Mouse (Mus musculus): ENCODE results near the gene Csn1s2b. TPM values are rescaled to one million over a fixed set of nuclear protein-coding genes. Genes with fewer than 3 reads are reported as not detected.
"Not testable (repeated sequence)": the region's sequence is repeated elsewhere in the genome, so short reads cannot be mapped to it uniquely, and the experiment has no call there.

Csn1s2b gene
- not detected in 2 replicates for polyA plus RNA-seq (2015; fragmentation: Nextera tagmentation; extraction: Ambion mirVana)

- ATAC-seq (ENCODE audit: low FRiP score, low TSS enrichment): no peak
- Histone ChIP-seq H3K4me3 (ENCODE audit: low read length) (no peak within 1 kb of the TSS), H3K9ac (replicated peaks; ENCODE audit: low read length) (no peak within 1 kb of the TSS), H3K36me3 (ENCODE audit: insufficient read depth, low read length) (no peaks in the 10 kb centered on the region), H3K9me3 (ENCODE audit: low read length) (no peaks in the 10 kb centered on the region), H3K27ac (ENCODE audit: low read length) (no peak within 1 kb of the TSS), H3K4me2 (replicated peaks; ENCODE audit: low read depth, low read length) (no peak within 1 kb of the TSS), H3K4me1 (ENCODE audit: insufficient read depth, low read length) (no peaks in the 10 kb centered on the region), H3K27me3 (ENCODE audit: insufficient read depth, low read length) (no peaks in the 10 kb centered on the region)
- 72% methylated on average over 2 of the region's 2 CpGs for WGBS
Measured at GRCm38 (mm10) chr5:87807782-87808181, at the start of gene Csn1s2b. Gene Csn1s2b, plus strand, starts transcription at chr5:87808082.

- H3K27ac ChIP-seq (ENCODE audit: low read length): no peak overlapping the region
- no peaks in the 10 kb centered on the region for H3K9me3 ChIP-seq (ENCODE audit: low read length)
- WGBS: 88% methylated on average over 3 of the region's 3 CpGs
- H3K4me2 ChIP-seq (replicated peaks; ENCODE audit: low read depth, low read length): no peak overlapping the region
- H3K4me3 ChIP-seq (ENCODE audit: low read length): no peak overlapping the region
- no peaks in the 10 kb centered on the region for H3K4me1 ChIP-seq (ENCODE audit: insufficient read depth, low read length)
- H3K27me3 ChIP-seq (ENCODE audit: insufficient read depth, low read length): no peaks in the 10 kb centered on the region
- ATAC-seq (ENCODE audit: low FRiP score, low TSS enrichment): no peak
- no peak overlapping the region for H3K9ac ChIP-seq (replicated peaks; ENCODE audit: low read length)
- H3K36me3 ChIP-seq (ENCODE audit: insufficient read depth, low read length): no peaks in the 10 kb centered on the region
Measured at GRCm38 (mm10) chr5:87764546-87764945, 43.3 kb upstream of the Csn1s2b start.

- H3K27ac ChIP-seq (ENCODE audit: low read length); H3K4me2 ChIP-seq (replicated peaks; ENCODE audit: low read depth, low read length); H3K4me3 ChIP-seq (ENCODE audit: low read length); H3K36me3 ChIP-seq (ENCODE audit: insufficient read depth, low read length); ATAC-seq (ENCODE audit: low FRiP score, low TSS enrichment); H3K9ac ChIP-seq (replicated peaks; ENCODE audit: low read length); H3K9me3 ChIP-seq (ENCODE audit: low read length); H3K27me3 ChIP-seq (ENCODE audit: insufficient read depth, low read length); H3K4me1 ChIP-seq (ENCODE audit: insufficient read depth, low read length): not testable (repeated sequence)
- WGBS: 45% methylated on average over 2 of the region's 2 CpGs
Measured at GRCm38 (mm10) chr5:87772151-87772550, 35.7 kb upstream of the Csn1s2b start.

GRCm38 (mm10) chr5:87774267-87774666, 33.6 kb upstream of the Csn1s2b start, which contains the start of gene Csn1s2a:
Gene Csn1s2a, plus strand, starts transcription at chr5:87774567.
- no peak for ATAC-seq (ENCODE audit: low FRiP score, low TSS enrichment)
- H3K27me3 ChIP-seq (ENCODE audit: insufficient read depth, low read length): no peaks in the 10 kb centered on the region
- H3K4me3 ChIP-seq (ENCODE audit: low read length): no peak within 1 kb of the TSS
- H3K4me1 ChIP-seq (ENCODE audit: insufficient read depth, low read length): no peaks in the 10 kb centered on the region
- H3K36me3 ChIP-seq (ENCODE audit: insufficient read depth, low read length): no peaks in the 10 kb centered on the region
- H3K9ac ChIP-seq (replicated peaks; ENCODE audit: low read length): no peak within 1 kb of the TSS
- no peak within 1 kb of the TSS for H3K27ac ChIP-seq (ENCODE audit: low read length)
- H3K9me3 ChIP-seq (ENCODE audit: low read length): no peaks in the 10 kb centered on the region
- H3K4me2 ChIP-seq (replicated peaks; ENCODE audit: low read depth, low read length): no peak within 1 kb of the TSS
- WGBS: 69% methylated on average over 1 of the region's 1 CpGs

- Histone ChIP-seq H3K27ac (ENCODE audit: low read length) (no peak overlapping the region), H3K4me1 (ENCODE audit: insufficient read depth, low read length) (no peaks in the 10 kb centered on the region), H3K9me3 (ENCODE audit: low read length) (no peaks in the 10 kb centered on the region), H3K27me3 (ENCODE audit: insufficient read depth, low read length) (no peaks in the 10 kb centered on the region), H3K4me3 (ENCODE audit: low read length) (no peak overlapping the region), H3K4me2 (replicated peaks; ENCODE audit: low read depth, low read length) (no peak overlapping the region), H3K9ac (replicated peaks; ENCODE audit: low read length) (no peak overlapping the region), H3K36me3 (ENCODE audit: insufficient read depth, low read length) (no peaks in the 10 kb centered on the region)
- 51% methylated on average over 4 of the region's 4 CpGs for WGBS
- no peak for ATAC-seq (ENCODE audit: low FRiP score, low TSS enrichment)
Measured at GRCm38 (mm10) chr5:87782731-87783130, 25.2 kb upstream of the Csn1s2b start.

DNA sequence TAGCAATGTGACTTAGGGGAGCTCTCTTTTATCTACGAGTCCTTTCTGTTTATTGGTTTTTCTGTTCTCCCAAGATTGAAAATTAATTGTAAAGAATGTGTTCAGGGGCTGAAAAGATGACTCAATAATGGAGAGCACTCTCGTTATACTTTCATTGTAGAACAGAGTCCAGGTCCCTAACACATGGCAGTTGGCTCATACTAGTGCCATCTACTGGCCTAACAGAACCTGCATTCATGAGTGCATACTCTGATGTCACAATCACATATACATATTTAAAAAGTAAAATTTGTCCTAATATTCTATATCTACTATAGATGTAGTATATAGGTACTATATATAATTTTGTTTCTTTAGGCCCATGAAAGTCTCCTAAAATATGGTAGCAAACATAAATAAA, 1.4 kb downstream of the Csn1s2b start:
- no peak overlapping the region for H3K4me3 ChIP-seq (ENCODE audit: low read length)
- no peak overlapping the region for H3K9ac ChIP-seq (replicated peaks; ENCODE audit: low read length)
- no peak overlapping the region for H3K27ac ChIP-seq (ENCODE audit: low read length)
- H3K4me1 ChIP-seq (ENCODE audit: insufficient read depth, low read length): no peaks in the 10 kb centered on the region
- no peak for ATAC-seq (ENCODE audit: low FRiP score, low TSS enrichment)
- H3K4me2 ChIP-seq (replicated peaks; ENCODE audit: low read depth, low read length): no peak overlapping the region
- no peaks in the 10 kb centered on the region for H3K9me3 ChIP-seq (ENCODE audit: low read length)
- WGBS: 67% methylated on average over 2 of the region's 2 CpGs
- H3K27me3 ChIP-seq (ENCODE audit: insufficient read depth, low read length): no peaks in the 10 kb centered on the region
- no peaks in the 10 kb centered on the region for H3K36me3 ChIP-seq (ENCODE audit: insufficient read depth, low read length)

DNA sequence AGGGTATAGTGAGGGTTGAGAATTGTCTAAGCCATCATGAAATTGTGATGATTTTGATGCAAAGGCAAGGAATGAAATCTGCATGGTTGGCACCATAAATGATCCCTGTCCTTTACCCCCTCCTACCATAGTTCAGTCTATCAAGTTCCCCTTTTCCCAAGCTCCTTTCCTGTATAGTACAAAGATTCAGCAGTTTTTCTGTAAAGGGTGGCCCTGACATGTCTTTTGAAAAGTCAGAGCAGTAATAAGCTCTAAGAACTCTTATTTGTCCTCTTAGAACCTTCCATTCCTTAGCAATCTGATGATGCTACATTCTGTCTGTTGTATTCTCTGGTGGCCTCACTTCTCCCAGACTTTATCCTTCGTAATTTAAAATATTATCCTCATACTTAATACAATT, 17.5 kb downstream of the Csn1s2b start, which contains the start of gene Prr27:
TSS of gene Prr27 (plus strand) at position 301 of the 400 bp plus-strand sequence.
- Histone ChIP-seq H3K27me3 (ENCODE audit: insufficient read depth, low read length) (no peaks in the 10 kb centered on the region), H3K36me3 (ENCODE audit: insufficient read depth, low read length) (no peaks in the 10 kb centered on the region), H3K9me3 (ENCODE audit: low read length) (no peaks in the 10 kb centered on the region), H3K4me2 (replicated peaks; ENCODE audit: low read depth, low read length) (no peak within 1 kb of the TSS), H3K4me1 (ENCODE audit: insufficient read depth, low read length) (no peaks in the 10 kb centered on the region), H3K9ac (replicated peaks; ENCODE audit: low read length) (no peak within 1 kb of the TSS), H3K27ac (ENCODE audit: low read length) (no peak within 1 kb of the TSS), H3K4me3 (ENCODE audit: low read length) (no peak within 1 kb of the TSS)
- no peak for ATAC-seq (ENCODE audit: low FRiP score, low TSS enrichment)
- WGBS: 62% methylated on average over 1 of the region's 1 CpGs

- Histone ChIP-seq H3K9me3 (ENCODE audit: low read length) (no peaks in the 10 kb centered on the region), H3K4me2 (replicated peaks; ENCODE audit: low read depth, low read length) (no peak overlapping the region), H3K36me3 (ENCODE audit: insufficient read depth, low read length) (no peaks in the 10 kb centered on the region), H3K27ac (ENCODE audit: low read length) (no peak overlapping the region), H3K4me3 (ENCODE audit: low read length) (no peak overlapping the region), H3K27me3 (ENCODE audit: insufficient read depth, low read length) (no peaks in the 10 kb centered on the region), H3K4me1 (ENCODE audit: insufficient read depth, low read length) (no peaks in the 10 kb centered on the region), H3K9ac (replicated peaks; ENCODE audit: low read length) (no peak overlapping the region)
- ATAC-seq (ENCODE audit: low FRiP score, low TSS enrichment): no peak
- 67% methylated on average over 3 of the region's 3 CpGs for WGBS
Measured at GRCm38 (mm10) chr5:87855136-87855716, 47.3 kb downstream of the Csn1s2b start.

DNA sequence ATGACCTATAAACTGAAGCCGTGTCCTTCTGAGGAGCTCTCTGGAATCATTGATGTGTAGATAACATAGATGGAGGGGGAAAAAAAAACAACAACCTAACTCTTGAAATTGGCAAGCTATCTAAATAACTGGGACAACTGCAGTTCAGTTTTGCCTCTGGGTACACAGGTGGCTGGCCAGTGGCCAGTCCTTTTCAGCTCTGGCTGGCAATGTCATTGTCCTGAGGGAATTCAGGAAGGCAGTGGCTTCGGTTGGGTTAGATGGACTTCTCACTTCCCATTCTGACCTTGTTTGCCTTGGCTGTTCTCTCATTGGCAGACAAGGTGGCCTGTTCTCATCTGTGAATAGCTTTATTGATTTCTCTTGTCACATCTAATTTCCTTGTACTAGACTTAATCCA, 62.2 kb downstream of the Csn1s2b start:
- 66% methylated on average over 2 of the region's 2 CpGs for WGBS

DNA sequence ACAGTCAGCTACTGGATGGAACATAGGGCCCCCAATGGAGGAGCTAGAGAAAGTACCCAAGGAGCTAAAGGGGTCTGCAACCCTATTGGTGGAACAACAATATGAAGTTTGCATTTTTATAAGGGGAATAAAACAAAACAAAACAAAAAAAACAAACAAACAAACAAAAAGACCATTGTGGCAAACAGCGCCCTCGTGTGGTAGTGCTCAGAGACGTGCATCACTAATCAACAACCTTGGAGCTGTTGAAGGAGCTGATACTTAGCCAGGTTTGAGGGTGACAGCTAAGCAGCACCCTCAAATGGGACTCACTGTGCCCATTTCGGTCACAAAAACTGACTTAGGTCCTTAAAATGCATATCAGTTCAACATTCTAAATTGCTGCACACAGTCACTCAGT, 63.5 kb downstream of the Csn1s2b start:
- Histone ChIP-seq H3K9me3 (ENCODE audit: low read length) (no peaks in the 10 kb centered on the region), H3K27me3 (ENCODE audit: insufficient read depth, low read length) (no peaks in the 10 kb centered on the region), H3K4me2 (replicated peaks; ENCODE audit: low read depth, low read length) (no peak overlapping the region), H3K27ac (ENCODE audit: low read length) (no peak overlapping the region), H3K4me1 (ENCODE audit: insufficient read depth, low read length) (no peaks in the 10 kb centered on the region), H3K36me3 (ENCODE audit: insufficient read depth, low read length) (no peaks in the 10 kb centered on the region), H3K4me3 (ENCODE audit: low read length) (no peak overlapping the region), H3K9ac (replicated peaks; ENCODE audit: low read length) (no peak overlapping the region)
- 39% methylated on average over 4 of the region's 4 CpGs for WGBS
- no peak for ATAC-seq (ENCODE audit: low FRiP score, low TSS enrichment)

More for the DNA sequence above, 62.2 kb downstream of the Csn1s2b start:
- no peak for ATAC-seq (ENCODE audit: low FRiP score, low TSS enrichment)
- no peak overlapping the region for H3K9ac ChIP-seq (replicated peaks; ENCODE audit: low read length)
- no peak overlapping the region for H3K4me3 ChIP-seq (ENCODE audit: low read length)
- H3K9me3 ChIP-seq (ENCODE audit: low read length): no peaks in the 10 kb centered on the region
- H3K27me3 ChIP-seq (ENCODE audit: insufficient read depth, low read length): no peaks in the 10 kb centered on the region
- no peak overlapping the region for H3K27ac ChIP-seq (ENCODE audit: low read length)
- H3K4me1 ChIP-seq (ENCODE audit: insufficient read depth, low read length): no peaks in the 10 kb centered on the region
- no peak overlapping the region for H3K4me2 ChIP-seq (replicated peaks; ENCODE audit: low read depth, low read length)
- H3K36me3 ChIP-seq (ENCODE audit: insufficient read depth, low read length): no peaks in the 10 kb centered on the region
